Mouse (Mus musculus): ENCODE results near the gene Lsm12.

GRCm38 (mm10) chr11:102156786-102157089, 28.4 kb downstream of the Lsm12 start:
- TF ChIP-seq CTCF (IDR thresholded peaks at IDR 0.05; ENCODE audit: low read depth) (no peak), EP300 (IDR thresholded peaks at IDR 0.05; ENCODE audit: low read depth) (no peak)

Data from liver, embryonic 14.5 days (tissue).